Mouse (Mus musculus) lung, embryonic 15.5 days (tissue): ENCODE measurements around the gene Fam83e. TPM values are rescaled to one million over a fixed set of nuclear protein-coding genes. Genes with fewer than 3 reads are reported as not detected.

Source experiments
- ATAC-seq: fragments of 200-750 bp; cut with Nextera tagmentation; 2 replicates; pipeline ENCODE4 v1.8.0; 2017; ENCODE audit warnings: moderate number of reproducible peaks, borderline replicate concordance; ENCODE audit not compliant: low FRiP score, low TSS enrichment; ENCODE audit errors: extremely low read depth
- H3K27ac ChIP-seq: fragments of 300-500 bp; sonication (generic); 2 replicates; pipeline ENCODE4 v1.5.1; 2015; ENCODE audit warnings: moderate library complexity, mild to moderate bottlenecking, inconsistent platforms
- H3K27me3 ChIP-seq: fragments of 300-500 bp; sonication (generic); 2 replicates; pipeline ENCODE4 v1.6.1; 2015; ENCODE audit warnings: inconsistent platforms
- H3K36me3 ChIP-seq: fragments of 300-500 bp; sonication (generic); 2 replicates; pipeline ENCODE4 v1.6.1; 2015; ENCODE audit warnings: inconsistent platforms
- H3K4me1 ChIP-seq: fragments of 300-500 bp; sonication (generic); 2 replicates; pipeline ENCODE4 v1.6.1; 2015; ENCODE audit warnings: inconsistent platforms
- H3K4me2 ChIP-seq: fragments of 300-500 bp; sonication (generic); 2 replicates; pipeline ENCODE4 v1.6.1; 2015; ENCODE audit warnings: inconsistent platforms, mild to moderate bottlenecking, moderate library complexity
- H3K4me3 ChIP-seq: fragments of 300-500 bp; sonication (generic); 2 replicates; pipeline ENCODE4 v1.5.1; 2015; ENCODE audit warnings: mild to moderate bottlenecking, inconsistent platforms
- H3K9ac ChIP-seq: fragments of 300-500 bp; sonication (generic); 2 replicates; pipeline ENCODE4 v1.6.1; 2015; ENCODE audit warnings: inconsistent platforms
- H3K9me3 ChIP-seq: fragments of 300-500 bp; sonication (generic); 2 replicates; pipeline ENCODE4 v1.6.1; 2016; ENCODE audit warnings: inconsistent platforms
- WGBS: fragments of 180-500 bp; shearing (Covaris S2); methylation state at CpG from one replicate; pipeline ENCODE4 v1.1.7; 2015; 5-methylcytosine and 5-hydroxymethylcytosine counted together
- polyA plus RNA-seq: library from polyadenylated mRNA; unstranded; fragments of >200 nt; fragmentation: Nextera tagmentation; extraction: Ambion mirVana; gene quantifications from 2 replicates; pipeline ENCODE4 v1.2.1, GENCODE M21; 2015

Fam83e gene
- polyA plus RNA-seq, 1 experiment from 2014 or later, result 1.5 TPM

GRCm38 (mm10) chr7:45749401-45749800 lies 28.4 kb downstream of the Fam83e start:
- peaks cover 5% of the 10 kb centered on the region; the same call in 1 of the 2 replicates for H3K4me1 ChIP-seq
- H3K9me3 ChIP-seq, result no peaks in the 10 kb centered on the region
- H3K27ac ChIP-seq, result no peak overlapping the region
- H3K9ac ChIP-seq, result no peak overlapping the region
- ATAC-seq, result no peak
- no peaks in the 10 kb centered on the region for H3K27me3 ChIP-seq
- H3K4me2 ChIP-seq, result no peak overlapping the region
- no peak overlapping the region for H3K4me3 ChIP-seq
- no peaks in the 10 kb centered on the region for H3K36me3 ChIP-seq
- WGBS, result 27% methylated on average over 8 of the region's 10 CpGs

- no peak overlapping the region for H3K4me3 ChIP-seq
- H3K4me1 ChIP-seq, result peaks cover 5% of the 10 kb centered on the region; the same call in 1 of the 2 replicates
- no peak for ATAC-seq
- H3K27ac ChIP-seq, result no peak overlapping the region
- no peaks in the 10 kb centered on the region for H3K27me3 ChIP-seq
- H3K9me3 ChIP-seq, result no peaks in the 10 kb centered on the region
- 62% methylated on average over 9 of the region's 9 CpGs for WGBS
- no peak overlapping the region for H3K9ac ChIP-seq
- no peaks in the 10 kb centered on the region for H3K36me3 ChIP-seq
- H3K4me2 ChIP-seq, result no peak overlapping the region
Observed at GRCm38 (mm10) chr7:45750162-45750561, 29.1 kb downstream of the Fam83e start.

- no peaks in the 10 kb centered on the region for H3K36me3 ChIP-seq
- H3K27ac ChIP-seq, result no peak overlapping the region
- H3K27me3 ChIP-seq, result peaks cover 25% of the 10 kb centered on the region
- WGBS, result 49% methylated on average over 6 of the region's 6 CpGs
- H3K4me2 ChIP-seq, result no peak overlapping the region
- H3K9me3 ChIP-seq, result no peaks in the 10 kb centered on the region
- no peak for ATAC-seq
- H3K9ac ChIP-seq, result no peak overlapping the region
- H3K4me1 ChIP-seq, result 0 out of 2 replicates have a peak, but pooled peaks cover 5% of the 10 kb centered on the region
- H3K4me3 ChIP-seq, result no peak overlapping the region
Observed at GRCm38 (mm10) chr7:45755703-45756102, 34.7 kb downstream of the Fam83e start.

DNA sequence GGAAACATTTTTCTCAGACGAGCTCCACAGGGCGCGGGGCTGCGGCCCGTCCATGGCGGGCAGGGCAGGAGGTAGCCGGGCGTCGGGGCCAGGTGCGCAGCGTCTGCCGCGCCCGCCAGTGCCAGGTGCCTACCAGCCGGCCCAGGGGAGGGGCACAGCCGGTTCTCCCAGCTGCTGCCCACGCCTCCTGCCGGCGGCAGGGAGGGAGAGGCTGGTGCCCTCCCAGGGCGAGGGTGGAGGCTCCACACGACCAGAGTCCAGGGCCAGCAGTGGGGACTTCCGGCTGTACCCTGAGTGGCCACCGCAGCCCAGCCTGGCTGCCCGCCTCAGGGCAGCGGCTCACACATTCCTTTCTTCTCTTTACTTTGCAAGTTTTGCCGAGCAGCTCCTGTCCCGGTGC lies 38.4 kb downstream of the Fam83e start:
- Histone ChIP-seq H3K9me3 (no peaks in the 10 kb centered on the region), H3K4me2 (peak overlapping the region; percentile 53), H3K9ac (no peak overlapping the region), H3K27ac (peak overlapping the region; percentile 6), H3K27me3 (peaks cover 25% of the 10 kb centered on the region), H3K4me3 (peak overlapping the region; percentile 21), H3K4me1 (0 out of 2 replicates have a peak, but pooled peaks cover 5% of the 10 kb centered on the region), H3K36me3 (no peaks in the 10 kb centered on the region)
- 5% methylated on average over 27 of the region's 27 CpGs for WGBS
- peak; percentile 88 for ATAC-seq

GRCm38 (mm10) chr7:45760151-45760550 lies 39.1 kb downstream of the Fam83e start:
- WGBS, result 57% methylated on average over 5 of the region's 5 CpGs

GRCm38 (mm10) chr7:45765995-45766394 lies 45.0 kb downstream of the Fam83e start:
- H3K4me2 ChIP-seq, result no peak overlapping the region
- no peaks in the 10 kb centered on the region for H3K36me3 ChIP-seq
- WGBS, result 41% methylated on average over 8 of the region's 8 CpGs
- peaks cover 5% of the 10 kb centered on the region for H3K4me1 ChIP-seq
- H3K4me3 ChIP-seq, result no peak overlapping the region
- no peak for ATAC-seq
- no peaks in the 10 kb centered on the region for H3K9me3 ChIP-seq
- H3K27me3 ChIP-seq, result no peaks in the 10 kb centered on the region; the same call in 1 of the 2 replicates
- H3K27ac ChIP-seq, result no peak overlapping the region
- no peak overlapping the region for H3K9ac ChIP-seq

More at GRCm38 (mm10) chr7:45760151-45760550, 39.1 kb downstream of the Fam83e start:
- Histone ChIP-seq H3K27me3 (peaks cover 25% of the 10 kb centered on the region), H3K4me1 (0 out of 2 replicates have a peak, but pooled peaks cover 5% of the 10 kb centered on the region), H3K4me3 (no peak overlapping the region), H3K36me3 (no peaks in the 10 kb centered on the region), H3K27ac (no peak overlapping the region), H3K9me3 (no peaks in the 10 kb centered on the region), H3K9ac (no peak overlapping the region), H3K4me2 (no peak overlapping the region)
- no peak for ATAC-seq

- Histone ChIP-seq H3K27me3 (no peaks in the 10 kb centered on the region), H3K4me3 (no peak overlapping the region), H3K4me1 (peaks cover 5% of the 10 kb centered on the region), H3K36me3 (no peaks in the 10 kb centered on the region), H3K4me2 (no peak overlapping the region; the same call in 1 of the 2 replicates), H3K27ac (peak overlapping the region; percentile 55; the same call in 1 of the 2 replicates), H3K9ac (no peak overlapping the region), H3K9me3 (no peaks in the 10 kb centered on the region)
- WGBS, result 15% methylated on average over 8 of the region's 8 CpGs
- ATAC-seq, result peak; percentile 46; the same call in 1 of the 2 replicates
Observed at GRCm38 (mm10) chr7:45766764-45767163, 45.8 kb downstream of the Fam83e start.

DNA sequence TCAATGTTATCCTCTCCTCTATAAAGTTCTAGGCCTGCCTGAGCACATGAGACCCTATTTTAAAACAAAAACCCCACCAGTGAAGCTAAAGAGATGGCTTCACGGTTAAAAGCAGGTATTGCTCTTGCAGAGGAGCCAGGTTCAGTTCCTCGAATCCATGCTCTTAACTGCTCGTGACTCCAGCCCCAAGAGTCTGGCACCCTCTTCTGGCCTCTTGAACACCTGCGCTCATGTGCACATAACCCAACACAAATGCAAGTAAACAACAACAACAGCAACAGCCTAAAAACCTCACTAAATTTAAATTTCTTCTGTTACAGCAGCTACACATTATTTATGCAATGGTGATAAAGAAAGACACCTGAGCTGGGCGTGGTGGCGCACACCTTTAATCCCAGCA lies 46.5 kb downstream of the Fam83e start:
- Histone ChIP-seq H3K27ac (0 out of 2 replicates have a peak overlapping the region, but pooled peaks have one; percentile 55), H3K27me3 (no peaks in the 10 kb centered on the region), H3K36me3 (no peaks in the 10 kb centered on the region), H3K4me1 (peaks cover 5% of the 10 kb centered on the region), H3K9ac (no peak overlapping the region), H3K4me3 (no peak overlapping the region), H3K4me2 (no peak overlapping the region), H3K9me3 (no peaks in the 10 kb centered on the region)
- no peak for ATAC-seq
- whole genome bisulfite sequencing, result 88% methylated on average over 6 of the region's 6 CpGs

DNA sequence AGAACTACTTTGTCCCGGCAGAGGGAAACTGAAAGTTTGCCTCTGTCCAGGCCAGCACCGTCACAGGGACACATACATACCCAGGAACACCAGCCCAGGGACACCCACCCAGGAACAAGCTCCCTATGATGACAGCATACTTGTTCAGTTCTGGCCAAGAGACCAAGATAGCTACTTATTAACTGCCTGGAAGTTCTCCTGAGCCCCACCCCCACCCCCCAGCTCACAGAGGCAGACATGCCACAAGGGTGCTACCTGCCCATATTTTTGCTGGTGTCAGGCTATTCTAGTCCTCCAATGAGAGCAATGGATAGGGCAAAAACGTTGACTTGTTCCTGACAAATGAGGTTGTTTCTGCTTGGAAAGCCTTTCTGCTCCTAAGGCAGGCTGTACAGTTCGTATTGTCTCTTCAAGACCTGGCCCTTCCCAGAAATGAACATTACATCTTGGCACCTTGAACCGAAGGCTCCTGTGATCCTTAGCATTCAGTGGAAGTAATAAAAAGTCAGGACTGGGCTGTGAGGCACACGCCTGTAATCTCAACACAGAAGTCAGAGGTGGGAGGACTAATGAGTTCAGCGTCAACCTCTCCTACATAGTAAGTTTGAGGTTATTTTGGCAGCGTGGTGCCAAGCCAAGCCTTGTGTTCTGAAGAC lies 49.5 kb downstream of the Fam83e start:
- Histone ChIP-seq H3K9ac (no peak overlapping the region), H3K27ac (no peak overlapping the region), H3K36me3 (no peaks in the 10 kb centered on the region), H3K4me1 (peaks cover 5% of the 10 kb centered on the region), H3K4me3 (no peak overlapping the region), H3K9me3 (no peaks in the 10 kb centered on the region), H3K27me3 (no peaks in the 10 kb centered on the region; the same call in 1 of the 2 replicates), H3K4me2 (no peak overlapping the region)
- 59% methylated on average over 8 of the region's 8 CpGs for WGBS
- ATAC-seq, result no peak

- H3K36me3 ChIP-seq, result no peaks in the 10 kb centered on the region
- no peaks in the 10 kb centered on the region for H3K9me3 ChIP-seq
- 62% methylated on average over 4 of the region's 4 CpGs for WGBS
- H3K4me1 ChIP-seq, result peaks cover 4% of the 10 kb centered on the region
- H3K27me3 ChIP-seq, result no peaks in the 10 kb centered on the region; the same call in 1 of the 2 replicates
- ATAC-seq, result no peak
- no peak overlapping the region for H3K4me2 ChIP-seq
- H3K9ac ChIP-seq, result no peak overlapping the region
- H3K27ac ChIP-seq, result no peak overlapping the region
- H3K4me3 ChIP-seq, result no peak overlapping the region
Observed at GRCm38 (mm10) chr7:45771101-45771500, 50.1 kb downstream of the Fam83e start.

- WGBS, result 55% methylated on average over 7 of the region's 7 CpGs
- H3K4me2 ChIP-seq, result no peak overlapping the region
- no peak overlapping the region for H3K4me3 ChIP-seq
- ATAC-seq, result no peak
- H3K9me3 ChIP-seq, result no peaks in the 10 kb centered on the region
- no peaks in the 10 kb centered on the region for H3K36me3 ChIP-seq
- H3K9ac ChIP-seq, result no peak overlapping the region
- H3K27me3 ChIP-seq, result peaks cover 10% of the 10 kb centered on the region; the same call in 1 of the 2 replicates
- no peak overlapping the region for H3K27ac ChIP-seq
- H3K4me1 ChIP-seq, result 0 out of 2 replicates have a peak, but pooled peaks cover 5% of the 10 kb centered on the region
Observed at GRCm38 (mm10) chr7:45775237-45775636, 54.2 kb downstream of the Fam83e start.
